Mouse (Mus musculus) embryonic facial prominence, embryonic 10.5 days (tissue): Measurements from ENCODE around the gene Gemin5. TPM values are rescaled to one million over a fixed set of nuclear protein-coding genes. Genes with fewer than 3 reads are reported as not detected.

Source experiments
- DNase-seq: peaks from one replicate; pipeline ENCODE4 v3.0.0-alpha.2; 2017; ENCODE audit warnings: low spot score
- H3K27ac ChIP-seq: fragments of 300-500 bp; sonication (generic); replicated peaks from 2 replicates; pipeline ENCODE4 v1.5.1; 2016; ENCODE audit warnings: mild to moderate bottlenecking
- H3K27me3 ChIP-seq: fragments of 300-500 bp; sonication (generic); replicated peaks from 2 replicates; pipeline ENCODE4 v1.6.1; 2016; ENCODE audit warnings: low read depth, mild to moderate bottlenecking; ENCODE audit not compliant: poor library complexity, severe bottlenecking
- H3K36me3 ChIP-seq: fragments of 300-500 bp; sonication (generic); replicated peaks from 2 replicates; pipeline ENCODE4 v1.6.1; 2016; ENCODE audit warnings: mild to moderate bottlenecking, moderate library complexity
- H3K4me1 ChIP-seq: fragments of 300-500 bp; sonication (generic); 2 replicates; pipeline ENCODE4 v1.6.1; 2016
- H3K4me3 ChIP-seq: fragments of 300-500 bp; sonication (generic); 2 replicates; pipeline ENCODE4 v1.5.1; 2016; ENCODE audit warnings: mild to moderate bottlenecking, moderate library complexity
- H3K9me3 ChIP-seq: fragments of 300-500 bp; sonication (generic); 2 replicates; pipeline ENCODE4 v1.6.1; 2016; ENCODE audit warnings: mild to moderate bottlenecking
- WGBS: fragments of 180-500 bp; shearing (Covaris S2); methylation state at CpG from one replicate; pipeline ENCODE4 v1.1.7; 2016; 5-methylcytosine and 5-hydroxymethylcytosine counted together
- polyA plus RNA-seq: library from polyadenylated mRNA; unstranded; fragments of >200 nt; fragmentation: Nextera tagmentation; extraction: Ambion mirVana; gene quantifications from 2 replicates; pipeline ENCODE4 v1.2.1, GENCODE M21; 2016

Gene Gemin5
- polyA plus RNA-seq, 1 experiment from 2014 or later: 39.6 TPM

GRCm38 (mm10) chr11:58126397-58127160 lies 41.8 kb downstream of the Gemin5 start:
- WGBS: 89% methylated on average over 7 of the region's 7 CpGs
- Histone ChIP-seq H3K27me3 (no peaks in the 10 kb centered on the region), H3K4me1 (no peaks in the 10 kb centered on the region), H3K9me3 (no peaks in the 10 kb centered on the region), H3K27ac (no peak overlapping the region), H3K4me3 (no peak overlapping the region), H3K36me3 (peaks cover 98% of the 10 kb centered on the region)
- DNase-seq: no peak

- H3K27ac ChIP-seq: no peak overlapping the region
- no peak overlapping the region for H3K4me3 ChIP-seq
- H3K36me3 ChIP-seq: peaks cover 98% of the 10 kb centered on the region
- no peaks in the 10 kb centered on the region for H3K9me3 ChIP-seq
- WGBS: 88% methylated on average over 11 of the region's 11 CpGs
- DNase-seq: no peak
- H3K4me1 ChIP-seq: no peaks in the 10 kb centered on the region
- H3K27me3 ChIP-seq: no peaks in the 10 kb centered on the region
Observed at GRCm38 (mm10) chr11:58125021-58125420, 43.3 kb downstream of the Gemin5 start.

- 88% methylated on average over 2 of the region's 2 CpGs for WGBS
- Histone ChIP-seq H3K4me1 (no peaks in the 10 kb centered on the region), H3K9me3 (no peaks in the 10 kb centered on the region), H3K36me3 (peaks cover 98% of the 10 kb centered on the region), H3K27ac (no peak overlapping the region), H3K4me3 (no peak overlapping the region), H3K27me3 (no peaks in the 10 kb centered on the region)
- no peak for DNase-seq
Observed at GRCm38 (mm10) chr11:58123711-58124110, 44.6 kb downstream of the Gemin5 start.

- Histone ChIP-seq H3K9me3 (no peaks in the 10 kb centered on the region), H3K36me3 (peaks cover 98% of the 10 kb centered on the region), H3K27me3 (no peaks in the 10 kb centered on the region), H3K27ac (no peak overlapping the region), H3K4me3 (no peak overlapping the region), H3K4me1 (no peaks in the 10 kb centered on the region)
- whole genome bisulfite sequencing: 91% methylated on average over 9 of the region's 9 CpGs
- no peak for DNase-seq
Observed at GRCm38 (mm10) chr11:58121351-58121750, 47.0 kb downstream of the Gemin5 start.

- Histone ChIP-seq H3K27ac (no peak overlapping the region), H3K36me3 (peaks cover 98% of the 10 kb centered on the region), H3K4me3 (no peak overlapping the region), H3K9me3 (no peaks in the 10 kb centered on the region), H3K4me1 (no peaks in the 10 kb centered on the region), H3K27me3 (no peaks in the 10 kb centered on the region)
- 85% methylated on average over 3 of the region's 3 CpGs for WGBS
- DNase-seq: no peak
Observed at GRCm38 (mm10) chr11:58120655-58121054, 47.7 kb downstream of the Gemin5 start.

- Histone ChIP-seq H3K27ac (no peak overlapping the region), H3K36me3 (peaks cover 100% of the 10 kb centered on the region), H3K9me3 (no peaks in the 10 kb centered on the region), H3K4me1 (no peaks in the 10 kb centered on the region), H3K27me3 (no peaks in the 10 kb centered on the region), H3K4me3 (no peak overlapping the region)
- DNase-seq: no peak
- WGBS: 93% methylated on average over 10 of the region's 10 CpGs
Observed at GRCm38 (mm10) chr11:58117044-58117652, 51.2 kb downstream of the Gemin5 start.

GRCm38 (mm10) chr11:58116560-58116959 lies 51.8 kb downstream of the Gemin5 start:
- H3K36me3 ChIP-seq: peaks cover 100% of the 10 kb centered on the region
- 82% methylated on average over 1 of the region's 1 CpGs for WGBS
- H3K27ac ChIP-seq: no peak overlapping the region
- H3K4me3 ChIP-seq: no peak overlapping the region
- H3K27me3 ChIP-seq: no peaks in the 10 kb centered on the region
- H3K4me1 ChIP-seq: no peaks in the 10 kb centered on the region
- H3K9me3 ChIP-seq: no peaks in the 10 kb centered on the region
- no peak for DNase-seq

GRCm38 (mm10) chr11:58107664-58108337 lies 60.5 kb downstream of the Gemin5 start:
- no peak overlapping the region for H3K4me3 ChIP-seq
- DNase-seq: no peak
- peaks cover 46% of the 10 kb centered on the region for H3K36me3 ChIP-seq
- no peaks in the 10 kb centered on the region for H3K9me3 ChIP-seq
- peaks cover 20% of the 10 kb centered on the region for H3K4me1 ChIP-seq
- H3K27me3 ChIP-seq: no peaks in the 10 kb centered on the region
- H3K27ac ChIP-seq: no peak overlapping the region
- 93% methylated on average over 4 of the region's 4 CpGs for WGBS

GRCm38 (mm10) chr11:58107009-58107408 lies 61.3 kb downstream of the Gemin5 start:
- Histone ChIP-seq H3K27ac (no peak overlapping the region), H3K27me3 (no peaks in the 10 kb centered on the region), H3K36me3 (peaks cover 38% of the 10 kb centered on the region), H3K4me1 (peaks cover 25% of the 10 kb centered on the region), H3K9me3 (no peaks in the 10 kb centered on the region), H3K4me3 (no peak overlapping the region)
- no peak for DNase-seq
- WGBS: 56% methylated on average over 3 of the region's 3 CpGs

- WGBS: under 1% methylated on average over 24 of the region's 24 CpGs
- Histone ChIP-seq H3K4me3 (peak overlapping the region; percentile 98), H3K27me3 (no peaks in the 10 kb centered on the region), H3K36me3 (peaks cover 12% of the 10 kb centered on the region), H3K27ac (peak overlapping the region; percentile 97), H3K4me1 (peaks cover 25% of the 10 kb centered on the region), H3K9me3 (no peaks in the 10 kb centered on the region)
- no peak for DNase-seq
Observed at GRCm38 (mm10) chr11:58104351-58104791, 64.0 kb downstream of the Gemin5 start.

- under 1% methylated on average over 55 of the region's 55 CpGs for WGBS
- Histone ChIP-seq H3K9me3 (no peaks in the 10 kb centered on the region), H3K4me3 (peak within 1 kb of the TSS; percentile 98), H3K27me3 (peaks cover 5% of the 10 kb centered on the region), H3K4me1 (peaks cover 25% of the 10 kb centered on the region), H3K27ac (peak within 1 kb of the TSS; percentile 97), H3K36me3 (peaks cover 8% of the 10 kb centered on the region; the same call in 1 of the 2 replicates)
- DNase-seq: peak; percentile 99
Observed at GRCm38 (mm10) chr11:58103697-58104306, 64.5 kb downstream of the Gemin5 start, which contains the start of gene Cnot8. TSS of gene Cnot8 (plus strand) at chr11:58104153.

GRCm38 (mm10) chr11:58103344-58103653 lies 65.0 kb downstream of the Gemin5 start:
- 49% methylated on average over 13 of the region's 13 CpGs for WGBS
- no peak for DNase-seq
- Histone ChIP-seq H3K4me3 (peak overlapping the region; percentile 98), H3K27me3 (peaks cover 10% of the 10 kb centered on the region), H3K36me3 (peaks cover 6% of the 10 kb centered on the region; the same call in 1 of the 2 replicates), H3K4me1 (peaks cover 25% of the 10 kb centered on the region), H3K27ac (peak overlapping the region; percentile 97), H3K9me3 (no peaks in the 10 kb centered on the region)
